Mouse (Mus musculus): ENCODE results near the gene Cbx5. TPM values are rescaled to one million over a fixed set of nuclear protein-coding genes. Genes with fewer than 3 reads are reported as not detected.
A peak's percentile ranks its signal among the peaks of the same experiment; 100 is the strongest.
"Not testable (repeated sequence)": the region's sequence is repeated elsewhere in the genome, so short reads cannot be mapped to it uniquely, and the experiment has no call there.

Cbx5 gene
- total RNA-seq, 1 experiment: 226 TPM

DNA sequence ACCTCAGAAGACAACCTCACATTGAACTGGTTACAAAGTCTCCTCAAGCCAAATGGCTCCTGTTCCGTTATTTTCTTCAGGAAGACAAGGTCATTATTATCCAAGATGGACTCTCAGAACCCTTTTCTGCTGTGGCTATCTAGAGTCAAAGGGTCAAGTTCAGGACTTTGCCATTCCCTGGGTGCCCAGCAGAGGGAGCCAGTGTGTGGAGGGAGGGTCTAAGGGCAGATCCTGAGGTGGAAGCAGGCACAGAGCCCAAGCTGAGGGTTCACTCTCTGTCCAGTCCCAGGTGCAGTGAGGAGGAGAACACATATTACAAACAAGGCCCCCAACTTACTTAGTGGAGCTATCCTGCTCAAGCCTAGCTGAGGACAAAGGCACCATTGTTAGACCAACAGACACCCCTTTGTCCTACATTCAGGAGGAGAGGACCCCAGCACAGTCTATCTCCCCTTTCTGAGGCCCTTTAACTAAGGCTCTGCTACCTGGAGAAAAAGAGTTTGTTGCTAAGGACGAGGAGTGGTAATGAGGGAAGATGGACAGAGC lies 10.7 kb upstream of the Cbx5 start:
- H3K9ac ChIP-seq (ENCODE audit: insufficient read depth, low read depth, low read length, poor library complexity, severe bottlenecking): no peak overlapping the region
- H3K9me3 ChIP-seq (ENCODE audit: control insufficient read depth, insufficient read depth, low read depth, low read length): no peaks in the 10 kb centered on the region
- H3K4me3 ChIP-seq (ENCODE audit: insufficient read depth in 1 of 2, low read depth in 1 of 2, low read length in 2 of 2, poor library complexity in 1 of 2, severe bottlenecking in 1 of 2): no peak overlapping the region
- H3K4me1 ChIP-seq (ENCODE audit: control insufficient read depth in 2 of 2, insufficient read depth in 2 of 2, low read length in 2 of 2, poor library complexity in 1 of 2): 0 out of 4 replicates have a peak, but pooled peaks cover 0 to 2% of the 10 kb centered on the region in 2 experiments
- no peak overlapping the region for H3K27ac ChIP-seq (ENCODE audit: insufficient read depth, low read depth, low read length, poor library complexity, severe bottlenecking)
- peak; percentile 86 for DNase-seq (ENCODE audit: low read depth, low spot score)
- TF ChIP-seq HCFC1 (IDR thresholded peaks at IDR 0.05; ENCODE audit: borderline replicate concordance, insufficient read depth, low read length): no peak
- TF ChIP-seq ZC3H11A (IDR thresholded peaks at IDR 0.05; ENCODE audit: borderline replicate concordance, low read depth, low read length): no peak
- TF ChIP-seq CHD2 (IDR thresholded peaks at IDR 0.05; ENCODE audit: low read depth, low read length): no peak
- no peak for TF ChIP-seq MAFK (IDR thresholded peaks at IDR 0.05; ENCODE audit: insufficient read depth, low read depth, low read length)
- TF ChIP-seq ZNF384 (IDR thresholded peaks at IDR 0.05; ENCODE audit: low read depth, low read length): no peak
- H3K36me3 ChIP-seq (ENCODE audit: control insufficient read depth, insufficient read depth, low read length, poor library complexity, severe bottlenecking): peaks cover 32% of the 10 kb centered on the region
- in situ Hi-C loops (cut with MboI; ENCODE audit: low sequenced_read_pairs in 2 of 2, unreplicated experiment in 2 of 2): no loop called here

DNA sequence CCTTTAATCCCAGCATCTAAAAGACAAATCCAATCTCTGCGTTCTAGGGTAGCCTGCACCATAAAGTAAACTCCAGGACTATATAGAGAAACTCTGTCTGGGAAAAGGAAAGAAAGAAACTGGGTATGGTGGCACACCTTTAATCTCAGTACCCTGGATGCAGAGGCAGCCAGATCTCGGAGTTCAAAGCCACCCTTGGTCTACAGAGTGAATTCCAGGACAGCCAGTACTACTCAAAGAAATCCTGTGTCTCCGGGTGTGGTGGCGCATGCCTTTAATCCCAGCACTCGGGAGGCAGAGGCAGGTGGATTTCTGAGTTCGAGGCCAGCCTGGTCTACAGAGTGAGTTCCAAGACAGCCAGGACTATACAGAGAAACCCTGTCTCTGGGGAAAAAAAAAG lies 9.9 kb upstream of the Cbx5 start:
- H3K9ac ChIP-seq (ENCODE audit: insufficient read depth, low read depth, low read length, poor library complexity, severe bottlenecking); DNase-seq (ENCODE audit: low read depth, low spot score); H3K4me1 ChIP-seq (ENCODE audit: control insufficient read depth in 2 of 2, insufficient read depth in 2 of 2, low read length in 2 of 2, poor library complexity in 1 of 2); H3K27ac ChIP-seq (ENCODE audit: insufficient read depth, low read depth, low read length, poor library complexity, severe bottlenecking); H3K9me3 ChIP-seq (ENCODE audit: control insufficient read depth, insufficient read depth, low read depth, low read length); in situ Hi-C loops (cut with MboI; ENCODE audit: low sequenced_read_pairs in 2 of 2, unreplicated experiment in 2 of 2); H3K4me3 ChIP-seq (ENCODE audit: insufficient read depth in 1 of 2, low read depth in 1 of 2, low read length in 2 of 2, poor library complexity in 1 of 2, severe bottlenecking in 1 of 2): not testable (repeated sequence)
- peaks cover 35% of the 10 kb centered on the region for H3K36me3 ChIP-seq (ENCODE audit: control insufficient read depth, insufficient read depth, low read length, poor library complexity, severe bottlenecking)

DNA sequence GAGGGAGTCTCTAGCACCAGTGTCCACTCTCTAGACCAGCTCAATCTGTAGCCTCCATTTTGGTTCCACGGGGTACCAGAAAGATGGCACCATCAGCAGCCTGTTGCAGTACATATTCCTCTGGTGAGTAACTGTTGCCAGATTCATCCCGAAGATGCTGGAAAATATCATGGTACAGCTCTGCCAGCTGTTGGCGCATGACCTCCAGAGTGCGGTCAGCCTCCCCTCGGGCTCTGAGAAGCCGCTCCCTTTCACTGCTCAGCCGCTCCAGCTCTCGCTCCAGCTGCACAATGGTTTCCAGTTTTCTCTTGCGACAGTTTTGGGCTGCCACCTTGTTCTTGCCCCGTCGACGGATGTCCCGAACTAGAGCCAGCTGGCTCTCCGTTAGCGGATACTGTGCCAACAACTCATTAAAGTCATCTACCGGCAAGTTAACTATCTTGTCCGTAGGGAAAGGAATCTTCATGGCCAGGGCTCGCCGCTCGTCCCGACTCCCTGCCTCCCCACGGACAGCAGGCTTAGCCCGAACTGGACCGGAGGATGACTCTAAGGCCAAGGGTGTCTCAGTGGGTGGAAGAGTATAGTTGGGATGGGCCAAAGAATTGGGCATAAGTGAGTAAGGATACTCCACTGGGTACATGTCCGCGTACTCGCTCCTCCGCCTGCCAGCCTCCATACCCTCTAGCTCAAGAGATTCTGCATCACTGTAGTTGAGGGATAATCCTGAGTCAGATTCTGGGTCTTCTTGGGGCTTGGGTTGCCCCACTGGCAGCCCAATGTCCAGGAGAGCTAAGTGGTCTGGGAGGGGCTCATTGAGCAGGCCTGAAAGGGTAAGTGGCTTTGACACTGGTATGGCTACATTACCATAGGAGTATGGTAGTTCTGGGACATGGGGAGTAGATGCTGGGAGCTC lies 9.0 kb upstream of the Cbx5 start:
- peaks cover 38% of the 10 kb centered on the region for H3K36me3 ChIP-seq (ENCODE audit: control insufficient read depth, insufficient read depth, low read length, poor library complexity, severe bottlenecking)
- H3K4me3 ChIP-seq (ENCODE audit: insufficient read depth in 1 of 2, low read depth in 1 of 2, low read length in 2 of 2, poor library complexity in 1 of 2, severe bottlenecking in 1 of 2): no peak overlapping the region
- H3K4me1 ChIP-seq (ENCODE audit: control insufficient read depth in 2 of 2, insufficient read depth in 2 of 2, low read length in 2 of 2, poor library complexity in 1 of 2): no peaks in the 10 kb centered on the region
- no peak overlapping the region for H3K27ac ChIP-seq (ENCODE audit: insufficient read depth, low read depth, low read length, poor library complexity, severe bottlenecking)
- TF ChIP-seq ZNF384 (IDR thresholded peaks at IDR 0.05; ENCODE audit: low read depth, low read length) (no peak), ZC3H11A (IDR thresholded peaks at IDR 0.05; ENCODE audit: borderline replicate concordance, low read depth, low read length) (no peak), MAFK (IDR thresholded peaks at IDR 0.05; ENCODE audit: insufficient read depth, low read depth, low read length) (no peak), HCFC1 (IDR thresholded peaks at IDR 0.05; ENCODE audit: borderline replicate concordance, insufficient read depth, low read length) (no peak), CHD2 (IDR thresholded peaks at IDR 0.05; ENCODE audit: low read depth, low read length) (no peak)
- no peak overlapping the region for H3K9ac ChIP-seq (ENCODE audit: insufficient read depth, low read depth, low read length, poor library complexity, severe bottlenecking)
- no peak for DNase-seq (ENCODE audit: low read depth, low spot score)
- no peaks in the 10 kb centered on the region for H3K9me3 ChIP-seq (ENCODE audit: control insufficient read depth, insufficient read depth, low read depth, low read length)
- in situ Hi-C loops (cut with MboI; ENCODE audit: low sequenced_read_pairs in 2 of 2, unreplicated experiment in 2 of 2): no loop called here

DNA sequence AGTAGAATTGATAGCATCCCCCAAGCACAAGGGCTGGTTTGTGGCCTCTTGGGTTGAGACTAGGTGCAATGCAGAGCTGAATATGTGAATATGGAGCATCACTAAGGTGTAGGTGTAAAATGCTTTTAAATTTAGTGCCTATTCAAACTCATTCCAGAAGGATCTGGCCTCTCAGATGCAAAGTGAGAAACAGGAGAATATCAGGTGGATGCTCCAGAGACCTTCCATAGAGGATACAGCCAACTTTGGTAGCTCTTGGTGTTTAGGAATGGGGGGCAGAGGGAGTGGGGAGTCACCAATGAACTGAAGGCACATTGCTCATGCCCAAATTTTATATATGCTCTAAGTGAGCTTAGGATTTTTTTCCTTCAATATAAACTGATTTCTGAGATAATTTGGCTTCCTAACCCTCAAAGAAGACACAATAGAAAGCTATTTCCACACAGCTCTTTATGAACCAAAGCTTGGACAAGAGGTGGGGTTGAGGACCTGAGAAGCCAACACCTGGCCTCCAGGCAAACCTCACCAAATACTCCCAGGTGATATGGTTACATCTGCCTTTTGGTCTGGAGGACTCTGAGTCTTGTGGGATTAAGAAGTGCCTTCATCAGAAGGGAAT lies 8.3 kb upstream of the Cbx5 start:
- H3K27ac ChIP-seq (ENCODE audit: insufficient read depth, low read depth, low read length, poor library complexity, severe bottlenecking): no peak overlapping the region
- DNase-seq (ENCODE audit: low read depth, low spot score): no peak
- peaks cover 0 to 2% of the 10 kb centered on the region in 2 experiments; a peak in 1 of 4 replicates for H3K4me1 ChIP-seq (ENCODE audit: control insufficient read depth in 2 of 2, insufficient read depth in 2 of 2, low read length in 2 of 2, poor library complexity in 1 of 2)
- H3K9me3 ChIP-seq (ENCODE audit: control insufficient read depth, insufficient read depth, low read depth, low read length): no peaks in the 10 kb centered on the region
- TF ChIP-seq CHD2 (IDR thresholded peaks at IDR 0.05; ENCODE audit: low read depth, low read length) (no peak), ZNF384 (IDR thresholded peaks at IDR 0.05; ENCODE audit: low read depth, low read length) (no peak), ZC3H11A (IDR thresholded peaks at IDR 0.05; ENCODE audit: borderline replicate concordance, low read depth, low read length) (no peak), HCFC1 (IDR thresholded peaks at IDR 0.05; ENCODE audit: borderline replicate concordance, insufficient read depth, low read length) (no peak), MAFK (IDR thresholded peaks at IDR 0.05; ENCODE audit: insufficient read depth, low read depth, low read length) (no peak)
- peaks cover 45% of the 10 kb centered on the region for H3K36me3 ChIP-seq (ENCODE audit: control insufficient read depth, insufficient read depth, low read length, poor library complexity, severe bottlenecking)
- in situ Hi-C loops (cut with MboI; ENCODE audit: low sequenced_read_pairs in 2 of 2, unreplicated experiment in 2 of 2): no loop called here
- H3K4me3 ChIP-seq (ENCODE audit: insufficient read depth in 1 of 2, low read depth in 1 of 2, low read length in 2 of 2, poor library complexity in 1 of 2, severe bottlenecking in 1 of 2): no peak overlapping the region
- no peak overlapping the region for H3K9ac ChIP-seq (ENCODE audit: insufficient read depth, low read depth, low read length, poor library complexity, severe bottlenecking)

Measured in ES-E14 (cell line).